Mouse (Mus musculus) retina, postnatal 1 day (tissue): ENCODE measurements around the gene Oxnad1.

Experiments
- DNase-seq: peaks from one replicate; pipeline ENCODE4 v3.0.0-alpha.2; 2012

Gene Oxnad1

DNA sequence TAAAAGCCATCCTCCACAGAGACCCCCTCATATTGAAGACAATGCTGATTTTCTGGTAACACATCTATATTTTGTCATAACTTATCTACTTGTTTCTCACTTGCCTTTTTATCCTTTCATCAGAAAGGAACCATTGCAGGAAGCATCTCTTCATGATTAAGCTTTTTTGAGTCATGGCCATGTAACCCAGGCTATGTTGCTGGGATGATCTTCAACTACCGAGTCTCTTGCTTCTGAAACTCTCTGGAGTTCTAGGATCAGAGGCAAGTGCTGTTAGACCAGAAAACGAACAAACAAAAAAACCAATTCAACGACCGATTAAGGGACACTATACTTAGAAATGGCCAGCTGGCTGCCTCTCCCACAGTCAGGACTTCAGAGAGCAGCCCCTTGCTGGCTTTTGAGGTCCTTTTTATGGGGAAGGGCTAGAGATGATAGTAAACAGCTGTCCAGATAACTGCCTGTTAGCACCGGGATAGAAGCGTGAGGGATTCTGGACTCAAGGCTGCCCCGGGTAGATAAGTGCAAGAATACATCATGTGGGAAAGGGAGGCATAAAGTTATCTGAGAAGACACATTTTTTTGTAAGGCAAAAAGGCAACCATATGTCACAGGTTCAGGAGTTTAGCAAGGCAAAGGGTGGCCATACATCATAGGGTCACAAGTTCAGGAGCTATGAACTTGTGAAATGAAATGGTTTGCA lies 60.8 kb downstream of the Oxnad1 start:
- no peak for DNase-seq

GRCm38 (mm10) chr14:32146578-32146977 lies 61.4 kb downstream of the Oxnad1 start:
- DNase-seq, result no peak

DNA sequence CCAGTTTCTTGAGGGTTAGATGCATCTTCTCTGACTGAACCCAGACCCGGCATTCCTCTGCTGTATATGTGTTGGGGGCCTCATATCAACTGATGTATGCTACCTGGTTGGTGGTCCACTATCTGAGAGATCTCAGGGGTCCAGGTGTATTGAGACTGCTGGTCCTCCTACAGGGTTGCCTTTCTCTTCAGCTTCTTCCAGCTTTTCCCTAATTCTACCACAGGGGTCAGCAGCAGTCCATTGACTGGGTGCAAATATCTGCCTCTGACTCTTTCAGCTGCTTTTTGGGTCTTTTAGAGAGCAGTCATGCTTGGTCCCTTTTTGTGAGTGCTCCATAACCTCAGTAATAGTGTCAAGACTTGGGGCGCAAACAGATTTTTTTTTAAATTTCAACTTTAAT lies 65.7 kb downstream of the Oxnad1 start:
- no peak for DNase-seq

- no peak for DNase-seq
Observed at GRCm38 (mm10) chr14:32152243-32152965, 67.2 kb downstream of the Oxnad1 start.
